Mouse (Mus musculus) kidney, postnatal 0 days (tissue): ENCODE measurements at regions not wholly inside any gene's neighbourhood (a gene's known extent, or its start where the extent isn't known, plus 50 kb on each side); places are given as distances from the start of the nearest gene placed in this dataset.

ENCODE experiments used
- ATAC-seq: fragments of 200-750 bp; cut with Nextera tagmentation; replicated peaks from 2 replicates; pipeline ENCODE4 v1.8.0; 2017; ENCODE audit warnings: low read depth, moderate number of reproducible peaks, moderate TSS enrichment, moderate library complexity; ENCODE audit not compliant: low FRiP score
- DNase-seq: peaks from one replicate; pipeline ENCODE4 v3.0.0-alpha.2; 2016; ENCODE audit warnings: low spot score
- H3K27ac ChIP-seq: fragments of 300-500 bp; sonication (generic); 2 replicates; pipeline ENCODE4 v1.5.1; 2014; ENCODE audit warnings: mild to moderate bottlenecking
- H3K27me3 ChIP-seq: fragments of 300-500 bp; sonication (generic); 2 replicates; pipeline ENCODE4 v1.6.1; 2014; ENCODE audit warnings: low read length, mixed read lengths; ENCODE audit not compliant: insufficient read depth
- H3K36me3 ChIP-seq: fragments of 300-500 bp; sonication (generic); 2 replicates; pipeline ENCODE4 v1.6.1; 2014; ENCODE audit warnings: low read length, mixed read lengths; ENCODE audit not compliant: insufficient read depth
- H3K4me1 ChIP-seq: fragments of 300-500 bp; sonication (generic); replicated peaks from 2 replicates; pipeline ENCODE4 v1.6.1; 2014; ENCODE audit warnings: antibody characterized with exemption, low read length, mixed read lengths; ENCODE audit not compliant: insufficient read depth
- H3K4me2 ChIP-seq: fragments of 300-500 bp; sonication (generic); 2 replicates; pipeline ENCODE4 v1.6.1; 2014; ENCODE audit warnings: mild to moderate bottlenecking, low read length, moderate library complexity, mixed read lengths
- H3K4me3 ChIP-seq: fragments of 300-500 bp; sonication (generic); replicated peaks from 2 replicates; pipeline ENCODE4 v1.5.1; 2014; ENCODE audit warnings: low read depth, low read length
- H3K9ac ChIP-seq: fragments of 300-500 bp; sonication (generic); 2 replicates; pipeline ENCODE4 v1.6.1; 2014; ENCODE audit warnings: low read depth, low read length
- H3K9me3 ChIP-seq: fragments of 300-500 bp; sonication (generic); replicated peaks from 2 replicates; pipeline ENCODE4 v1.6.1; 2016; ENCODE audit warnings: low read length, inconsistent platforms, mixed read lengths
- CTCF ChIP-seq: IDR thresholded peaks from 2 replicates; pipeline ENCODE4 v1.5.1; 2016; ENCODE audit warnings: antibody characterized with exemption, low read depth, mild to moderate bottlenecking, moderate library complexity
- WGBS: fragments of 180-500 bp; shearing (Covaris S2); extraction: QIAGEN DNeasy Blood & Tissue Kit; methylation state at CpG from one replicate; pipeline ENCODE4 v1.1.7; 2014; 5-methylcytosine and 5-hydroxymethylcytosine counted together

DNA sequence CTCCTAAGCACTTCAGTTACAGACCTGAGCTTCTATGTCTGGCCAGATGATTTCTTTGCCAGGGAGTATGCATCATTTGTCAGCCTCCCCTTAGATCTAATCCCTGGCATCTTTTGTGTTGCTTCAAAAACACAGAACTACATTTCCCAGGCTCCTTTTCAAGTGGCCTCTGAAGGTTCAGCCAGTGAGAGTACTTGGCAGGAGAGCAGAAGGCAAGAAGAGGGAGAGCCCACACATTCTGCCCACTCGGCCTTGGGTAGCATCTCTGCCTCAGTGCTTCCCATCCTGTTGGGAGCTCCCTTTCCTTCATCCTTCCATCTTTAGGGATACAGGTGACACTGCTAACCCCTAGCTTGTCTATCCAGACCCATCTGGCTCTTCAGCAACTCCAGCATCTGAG is 214.9 kb downstream of the Bcor start:
- WGBS: 41% methylated on average over 1 of the region's 1 CpGs
- Histone ChIP-seq H3K4me1 (no peaks in the 10 kb centered on the region), H3K27me3 (no peaks in the 10 kb centered on the region)

DNA sequence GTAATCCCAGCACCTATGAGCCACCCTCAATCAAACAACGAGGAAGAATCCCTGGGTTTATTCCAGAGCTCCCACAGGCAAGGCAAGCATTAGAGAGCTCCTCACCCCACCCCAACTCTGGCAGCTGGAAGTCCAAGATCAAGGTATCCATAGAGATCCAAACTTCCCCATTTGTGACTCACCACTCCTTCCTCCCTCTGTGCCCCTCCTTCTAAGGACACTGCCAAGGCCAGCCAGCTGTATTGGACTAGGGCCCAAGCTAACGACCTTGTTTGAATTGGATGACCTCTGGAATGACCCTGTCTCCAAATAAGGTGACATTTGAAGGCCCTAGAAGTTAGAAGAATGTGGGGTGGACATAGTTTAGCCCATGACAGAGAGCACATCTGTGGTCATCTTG is 208.0 kb downstream of the Bcor start:
- Histone ChIP-seq H3K4me3 (no peak overlapping the region), H3K9ac (no peak overlapping the region), H3K27ac (no peak overlapping the region), H3K27me3 (no peaks in the 10 kb centered on the region), H3K4me1 (no peaks in the 10 kb centered on the region), H3K9me3 (no peaks in the 10 kb centered on the region), H3K4me2 (no peak overlapping the region), H3K36me3 (no peaks in the 10 kb centered on the region)
- ATAC-seq (no peak), DNase-seq (no peak)
- no peak for TF ChIP-seq CTCF
- 37% methylated on average over 2 of the region's 2 CpGs for WGBS

More for the DNA sequence above, 214.9 kb downstream of the Bcor start:
- Histone ChIP-seq H3K4me3 (no peak overlapping the region), H3K9me3 (no peaks in the 10 kb centered on the region), H3K36me3 (no peaks in the 10 kb centered on the region), H3K9ac (no peak overlapping the region), H3K4me2 (no peak overlapping the region), H3K27ac (no peak overlapping the region)
- no peak for ATAC-seq
- no peak for TF ChIP-seq CTCF
- no peak for DNase-seq

DNA sequence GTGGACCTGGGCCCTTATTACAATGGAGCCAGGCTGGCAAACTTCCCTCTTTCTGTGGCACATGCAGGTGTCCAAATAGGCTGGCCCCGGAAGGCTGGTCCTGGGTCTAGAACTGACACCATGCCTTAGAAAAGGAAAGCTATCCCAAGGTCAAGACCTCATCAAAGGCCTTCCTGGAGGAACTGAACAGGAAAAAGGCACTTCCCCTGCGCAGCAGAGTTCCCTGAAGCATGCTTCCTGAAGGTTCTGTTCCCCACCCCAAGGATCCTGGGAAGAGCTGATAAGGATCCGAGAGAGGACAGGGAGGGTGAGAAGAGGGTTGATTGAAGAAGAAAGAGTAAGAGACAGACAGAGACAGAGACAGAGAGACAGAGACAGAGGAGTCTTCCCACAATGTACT is 204.0 kb downstream of the Bcor start:
- H3K4me3 ChIP-seq: no peak overlapping the region
- no peak for TF ChIP-seq CTCF
- H3K9ac ChIP-seq: no peak overlapping the region
- no peak overlapping the region for H3K27ac ChIP-seq
- no peak overlapping the region for H3K4me2 ChIP-seq
- H3K27me3 ChIP-seq: no peaks in the 10 kb centered on the region
- H3K36me3 ChIP-seq: no peaks in the 10 kb centered on the region
- no peaks in the 10 kb centered on the region for H3K4me1 ChIP-seq
- no peaks in the 10 kb centered on the region for H3K9me3 ChIP-seq
- 79% methylated on average over 3 of the region's 3 CpGs for WGBS
- DNase-seq (peak; percentile 11), ATAC-seq (no peak)

GRCm38 (mm10) chrX:11957011-11957410 is 203.1 kb downstream of the Bcor start:
- no peak for DNase-seq
- H3K4me3 ChIP-seq: no peak overlapping the region
- no peaks in the 10 kb centered on the region for H3K27me3 ChIP-seq
- no peak overlapping the region for H3K9ac ChIP-seq
- H3K27ac ChIP-seq: no peak overlapping the region
- ATAC-seq: no peak
- no peak for TF ChIP-seq CTCF
- H3K4me2 ChIP-seq: no peak overlapping the region
- 49% methylated on average over 6 of the region's 6 CpGs for WGBS
- no peaks in the 10 kb centered on the region for H3K4me1 ChIP-seq
- H3K36me3 ChIP-seq: no peaks in the 10 kb centered on the region
- no peaks in the 10 kb centered on the region for H3K9me3 ChIP-seq

- no peaks in the 10 kb centered on the region for H3K9me3 ChIP-seq
- H3K27me3 ChIP-seq: no peaks in the 10 kb centered on the region
- no peak for TF ChIP-seq CTCF
- 49% methylated on average over 8 of the region's 8 CpGs for WGBS
- no peak overlapping the region for H3K27ac ChIP-seq
- ATAC-seq (no peak), DNase-seq (peak; percentile 35)
- no peak overlapping the region for H3K4me2 ChIP-seq
- H3K4me1 ChIP-seq: no peaks in the 10 kb centered on the region
- no peaks in the 10 kb centered on the region for H3K36me3 ChIP-seq
- no peak overlapping the region for H3K4me3 ChIP-seq
- H3K9ac ChIP-seq: no peak overlapping the region
These were observed 200.1 kb downstream of the Bcor start for GRCm38 (mm10) chrX:11959871-11960552.

DNA sequence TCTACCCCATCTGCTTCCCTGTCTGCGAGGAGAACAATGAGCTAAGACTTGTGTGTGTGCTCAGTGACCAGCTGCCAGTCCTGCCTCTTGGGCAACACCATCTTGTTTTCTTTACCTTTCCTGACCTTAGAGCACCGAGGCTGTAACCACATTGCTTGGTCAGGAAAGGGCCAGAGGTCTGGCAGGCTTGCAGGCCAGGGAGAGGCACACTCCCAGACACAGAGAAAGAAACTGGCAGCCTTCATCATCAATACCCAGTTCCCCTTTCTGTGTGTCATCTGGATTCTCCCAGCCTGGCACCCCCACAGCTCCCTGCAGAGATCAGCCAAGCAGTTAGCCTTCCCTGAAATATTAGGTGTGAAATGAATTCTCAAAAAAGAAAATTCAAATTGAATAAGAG is 198.8 kb downstream of the Bcor start:
- ATAC-seq: no peak
- 32% methylated on average over 2 of the region's 2 CpGs for WGBS
- DNase-seq: no peak

DNA sequence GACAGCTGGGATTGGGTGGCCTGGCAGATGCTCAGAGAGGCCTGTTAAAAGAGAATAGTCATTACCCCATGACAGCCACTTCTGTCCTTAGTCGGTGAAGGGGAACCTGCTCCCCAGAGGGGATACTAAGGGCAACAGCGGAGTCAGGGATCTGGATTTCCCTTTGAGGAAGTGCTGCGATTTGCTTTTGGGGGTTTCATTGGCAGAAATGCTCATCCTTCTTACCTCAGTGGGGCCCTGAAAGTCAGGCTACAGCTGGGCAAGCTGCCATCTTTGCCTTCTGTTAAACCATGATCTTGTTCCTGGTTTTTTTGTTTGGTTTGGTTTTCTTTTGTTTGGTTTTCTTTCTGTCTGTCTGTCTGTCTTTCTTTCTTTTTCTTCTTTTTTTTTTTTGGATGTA is 195.7 kb downstream of the Bcor start:
- 68% methylated on average over 3 of the region's 3 CpGs for WGBS
- Histone ChIP-seq H3K27ac (no peak overlapping the region), H3K4me2 (no peak overlapping the region), H3K27me3 (no peaks in the 10 kb centered on the region), H3K36me3 (no peaks in the 10 kb centered on the region), H3K4me1 (no peaks in the 10 kb centered on the region), H3K9ac (no peak overlapping the region), H3K9me3 (no peaks in the 10 kb centered on the region), H3K4me3 (no peak overlapping the region)
- ATAC-seq (no peak), DNase-seq (no peak)
- TF ChIP-seq CTCF: no peak

More for the DNA sequence above, 198.8 kb downstream of the Bcor start:
- Histone ChIP-seq H3K27me3 (no peaks in the 10 kb centered on the region), H3K36me3 (no peaks in the 10 kb centered on the region), H3K9me3 (no peaks in the 10 kb centered on the region), H3K27ac (no peak overlapping the region), H3K4me1 (no peaks in the 10 kb centered on the region), H3K4me2 (no peak overlapping the region), H3K9ac (no peak overlapping the region), H3K4me3 (no peak overlapping the region)
- TF ChIP-seq CTCF: no peak
